Mouse (Mus musculus) cerebellum, adult 9-10 months (tissue): Measurements from ENCODE around the gene 4931428L18Rik.

Experiments used
- DNase-seq: peaks from one replicate; pipeline ENCODE4 v3.0.0; 2022

Gene 4931428L18Rik

GRCm38 (mm10) chr1:31150546-31150945, 71.9 kb downstream of the 4931428L18Rik start:
- no peak for DNase-seq

GRCm38 (mm10) chr1:31149671-31150070, 72.8 kb downstream of the 4931428L18Rik start:
- DNase-seq, result no peak

DNA sequence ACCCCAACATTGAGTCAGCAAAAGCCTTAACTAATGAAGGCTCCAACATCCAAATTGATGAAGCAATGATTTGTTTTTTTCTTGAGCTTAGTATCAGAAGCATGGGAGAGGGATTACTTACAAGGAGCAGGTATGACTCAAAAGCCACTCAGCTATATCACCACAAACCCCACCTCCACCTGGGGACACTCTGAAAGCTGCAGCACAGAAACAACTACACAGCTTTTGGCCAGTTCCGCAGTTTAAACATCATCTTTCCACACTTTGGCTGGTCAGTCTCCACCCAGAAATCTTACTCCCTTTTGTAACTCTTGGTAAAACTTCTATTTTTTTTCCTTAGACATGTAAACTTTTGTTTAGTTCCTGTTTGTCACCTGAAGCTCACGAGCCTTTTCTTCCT, 78.9 kb downstream of the 4931428L18Rik start:
- DNase-seq, result no peak

DNA sequence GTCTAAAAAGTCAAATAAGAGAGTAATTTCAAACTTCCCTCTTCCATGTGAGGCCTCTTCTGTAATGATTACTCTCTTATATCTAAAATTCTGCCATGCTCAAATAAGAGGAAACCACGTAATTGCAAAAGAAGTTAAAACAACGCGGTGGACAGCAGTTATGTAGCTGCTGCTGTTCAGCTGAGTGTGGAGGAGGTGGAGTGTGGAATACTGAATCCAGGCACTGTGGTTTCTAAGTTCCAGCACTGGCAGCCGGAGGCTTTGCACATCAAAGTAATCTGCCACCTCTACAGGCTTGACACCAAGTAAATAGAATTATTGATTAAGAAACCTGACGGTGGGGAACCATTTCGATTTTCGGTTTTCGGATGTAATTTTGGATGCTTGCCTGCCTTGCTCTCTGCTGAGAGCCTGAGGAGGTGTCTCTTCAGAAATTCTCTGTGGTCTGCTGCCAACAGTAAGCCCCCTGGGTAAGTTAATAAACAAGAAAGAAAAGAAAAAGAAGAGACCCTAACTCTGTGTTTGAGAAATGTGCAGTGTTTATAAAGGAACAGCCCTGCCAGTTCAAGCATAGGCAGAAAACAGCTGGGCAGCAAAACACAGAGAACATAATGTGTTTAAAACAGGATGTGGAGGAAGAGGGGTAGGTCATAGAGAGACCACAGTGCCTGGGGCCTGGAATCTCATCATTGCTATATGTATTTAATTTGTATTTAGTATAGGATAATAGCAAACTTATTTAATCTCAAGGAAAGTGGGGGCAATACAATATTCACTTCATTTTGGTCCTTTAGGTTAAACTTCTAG, 80.0 kb downstream of the 4931428L18Rik start:
- no peak for DNase-seq

DNA sequence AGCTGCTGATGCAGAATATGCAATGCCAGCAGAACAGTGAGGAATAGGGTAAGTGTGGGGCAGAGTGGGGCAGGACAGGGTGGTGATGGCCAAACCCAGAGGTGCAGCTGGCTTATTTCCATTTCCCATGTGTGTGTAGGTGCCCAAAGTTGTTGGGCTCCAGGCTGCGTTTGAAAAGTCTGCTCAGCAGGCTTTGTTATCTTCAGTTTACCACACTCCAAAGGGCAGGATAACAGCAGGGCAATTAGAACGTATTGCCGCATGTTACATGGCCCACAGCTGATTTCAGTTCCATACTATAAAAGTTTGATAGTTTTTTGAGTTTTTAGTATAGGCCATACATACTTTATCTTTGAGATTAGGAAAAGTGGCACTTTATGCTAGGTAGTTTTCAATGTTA, 84.1 kb downstream of the 4931428L18Rik start:
- no peak for DNase-seq

GRCm38 (mm10) chr1:31113466-31113865, 109.0 kb downstream of the 4931428L18Rik start:
- no peak for DNase-seq

GRCm38 (mm10) chr1:31107961-31108360, 114.5 kb downstream of the 4931428L18Rik start:
- no peak for DNase-seq

GRCm38 (mm10) chr1:31102863-31103657, 119.4 kb downstream of the 4931428L18Rik start:
- DNase-seq, result no peak

DNA sequence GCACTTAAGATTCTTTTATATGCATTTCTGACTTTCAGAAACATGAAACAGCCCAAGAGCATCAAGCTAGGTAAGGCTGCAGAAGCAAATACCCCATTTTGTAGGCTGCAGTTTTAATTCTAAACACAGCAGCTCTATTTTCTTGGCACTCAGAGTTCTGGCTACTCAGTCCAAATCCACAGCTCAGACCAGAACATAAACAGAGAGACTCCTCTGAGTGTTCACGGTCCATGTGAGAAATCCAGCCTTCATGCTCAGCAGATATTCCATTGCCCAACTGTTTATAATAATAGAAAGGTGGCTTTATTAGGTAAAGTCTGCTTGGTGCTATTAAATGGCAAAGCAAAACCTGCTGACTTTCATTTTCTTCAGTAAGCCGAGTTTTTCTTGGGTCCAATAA, 120.2 kb downstream of the 4931428L18Rik start:
- no peak for DNase-seq

DNA sequence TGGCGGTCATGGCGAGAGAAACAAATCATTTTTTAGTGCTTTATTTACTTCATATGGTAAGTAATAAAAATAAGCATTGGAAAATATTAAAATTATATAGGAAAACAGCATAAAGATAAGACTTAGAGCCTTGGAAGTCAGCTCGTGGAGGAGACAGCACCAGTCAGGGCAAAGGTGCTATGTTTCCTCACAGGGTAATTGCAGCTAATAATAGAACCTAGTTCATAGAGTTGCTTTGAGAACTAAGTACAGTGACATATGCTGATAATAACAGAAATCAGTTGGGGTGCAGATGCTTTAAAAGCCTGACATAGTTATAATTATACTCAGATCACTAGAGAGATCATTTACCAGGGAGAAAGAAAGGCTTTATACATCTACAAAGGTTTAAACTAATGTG, 125.3 kb downstream of the 4931428L18Rik start:
- no peak for DNase-seq

- no peak for DNase-seq
These were observed 126.1 kb downstream of the 4931428L18Rik start for GRCm38 (mm10) chr1:31096466-31096793.

DNA sequence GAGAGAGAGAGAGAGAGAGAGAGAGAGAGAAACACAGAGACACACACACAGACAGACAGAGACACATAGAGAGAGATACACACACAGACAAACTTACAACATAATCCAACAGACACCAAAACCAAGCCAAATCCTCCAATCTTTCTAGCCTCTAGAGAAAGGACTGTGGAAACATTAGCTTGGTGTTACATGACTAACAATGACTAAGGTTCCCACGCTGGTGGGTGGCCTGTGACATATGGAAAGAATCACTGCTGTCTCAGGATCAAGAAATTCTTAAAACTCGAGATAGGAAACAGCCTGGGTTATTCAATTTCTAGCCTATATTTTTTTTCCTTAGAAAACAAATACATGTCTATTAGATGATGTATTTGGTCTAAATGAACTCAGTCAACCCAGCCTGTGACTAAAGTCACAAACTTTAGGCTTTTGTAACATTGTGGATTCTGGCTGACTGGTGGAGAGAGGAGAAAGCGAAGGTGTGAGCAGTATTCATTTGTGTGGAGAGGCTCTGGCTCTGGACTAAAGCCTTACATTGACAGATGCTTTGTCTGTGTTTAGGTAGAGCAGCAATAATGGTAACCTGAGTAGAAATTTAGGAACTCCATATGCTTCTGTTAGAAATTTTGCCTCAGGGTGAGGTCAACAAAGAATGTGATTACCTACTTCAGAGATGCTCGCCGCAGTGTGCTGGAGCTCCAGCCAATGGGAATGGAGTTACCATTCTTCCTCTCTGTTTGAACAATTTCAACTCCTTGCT, 126.6 kb downstream of the 4931428L18Rik start:
- DNase-seq, result no peak

GRCm38 (mm10) chr1:31094792-31095191, 127.7 kb downstream of the 4931428L18Rik start:
- DNase-seq, result no peak

DNA sequence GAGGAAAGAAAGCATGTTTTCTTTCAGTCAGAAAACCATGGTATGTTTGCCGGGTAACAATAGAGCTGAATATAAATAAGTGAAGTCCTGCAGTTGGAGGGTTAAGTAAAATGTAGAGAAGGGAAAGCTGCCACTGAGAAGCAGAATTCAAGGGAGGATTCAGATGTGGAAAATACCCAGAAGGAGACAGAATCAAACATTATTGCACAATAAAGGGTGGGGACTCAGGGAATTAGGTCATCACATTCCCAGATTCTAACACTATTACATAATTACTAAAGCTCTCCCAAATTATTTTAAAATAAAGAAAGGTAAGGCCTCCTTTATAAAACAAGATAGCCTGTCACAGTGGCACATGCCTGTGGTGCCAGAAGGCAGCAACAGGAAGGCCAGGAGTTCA, 128.5 kb downstream of the 4931428L18Rik start:
- no peak for DNase-seq

DNA sequence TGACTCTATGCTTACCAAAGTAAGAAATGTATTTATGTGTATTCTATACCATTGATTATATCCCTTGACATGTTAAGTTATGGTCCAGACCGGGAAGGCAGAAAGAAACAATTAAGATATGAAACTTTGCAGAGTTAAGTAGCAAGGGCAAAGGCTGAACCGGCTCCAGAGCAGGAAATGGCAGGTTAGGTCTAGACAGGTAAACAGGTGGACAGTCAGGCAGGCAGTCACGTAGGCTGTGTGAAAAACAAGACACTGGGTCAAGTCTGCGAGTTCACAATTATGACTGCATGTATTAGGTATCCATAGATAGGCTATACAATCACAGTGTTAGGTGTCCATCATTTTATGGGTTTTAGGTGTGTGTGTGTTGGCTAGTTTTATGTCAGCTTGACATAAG, 133.8 kb downstream of the 4931428L18Rik start:
- DNase-seq, result no peak

GRCm38 (mm10) chr1:31072523-31073370, 149.7 kb downstream of the 4931428L18Rik start:
- DNase-seq, result no peak

DNA sequence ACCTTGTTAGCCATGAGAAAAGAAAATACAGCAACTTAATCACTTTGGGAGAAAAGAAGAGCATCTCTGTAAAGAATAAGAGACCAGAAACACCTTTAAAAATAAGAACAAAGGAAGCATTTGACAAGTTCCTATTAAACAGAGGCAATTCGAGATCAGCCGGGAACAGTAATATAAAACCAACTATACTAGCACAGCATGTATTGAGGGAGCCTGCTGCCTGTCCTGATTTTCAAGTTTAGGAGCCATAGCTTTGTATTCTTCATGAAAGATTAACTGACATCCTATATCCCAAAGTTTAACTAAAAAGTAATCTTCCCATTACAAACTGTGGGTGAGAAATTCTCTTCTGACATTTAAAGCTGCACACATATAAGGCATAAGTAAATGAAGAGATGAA, 151.3 kb downstream of the 4931428L18Rik start:
- DNase-seq, result no peak

- no peak for DNase-seq
These were observed 157.4 kb downstream of the 4931428L18Rik start for GRCm38 (mm10) chr1:31064817-31065740.

DNA sequence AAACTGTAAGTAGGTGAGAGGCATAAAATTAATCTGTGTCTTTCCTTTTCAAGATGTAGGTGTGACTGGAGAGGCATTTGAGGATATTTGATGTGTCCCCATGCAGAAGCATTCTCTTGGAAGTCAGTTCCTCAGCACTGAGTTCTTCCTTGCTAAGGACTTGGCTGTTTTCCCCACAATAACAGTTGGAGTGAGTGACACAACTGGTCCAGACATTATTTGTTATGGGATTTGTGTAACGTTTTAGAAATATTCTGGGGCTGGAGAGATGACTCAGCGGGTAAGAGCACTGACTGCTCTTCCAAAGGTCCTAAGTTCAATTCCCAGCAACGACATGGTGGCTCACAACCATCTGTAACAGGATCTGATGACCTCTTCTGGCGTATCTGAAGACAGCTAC, 162.7 kb downstream of the 4931428L18Rik start:
- no peak for DNase-seq

DNA sequence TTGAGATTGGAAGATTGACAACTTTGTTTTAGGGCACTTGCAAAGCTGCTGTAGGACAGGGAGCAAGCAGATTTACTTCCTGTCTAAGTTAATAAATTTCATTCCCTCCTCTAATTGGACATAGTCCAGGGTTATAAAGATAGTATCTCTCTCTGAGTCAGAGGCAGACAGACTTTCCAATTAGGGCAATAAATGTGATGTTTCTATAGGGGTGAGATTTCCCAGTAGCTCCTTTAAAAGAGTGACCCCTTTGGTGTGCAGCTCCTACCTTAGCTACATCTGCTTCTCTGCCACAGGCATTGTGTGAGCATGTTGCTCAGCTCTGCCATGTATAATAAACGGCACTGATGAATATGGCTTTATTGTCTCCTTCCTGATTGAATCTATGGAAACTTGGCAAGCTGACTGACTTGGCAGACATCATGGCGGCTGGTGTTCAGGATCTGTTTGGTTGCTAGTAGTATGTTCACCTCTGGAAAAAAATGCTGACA, 163.6 kb downstream of the 4931428L18Rik start:
- DNase-seq, result no peak

DNA sequence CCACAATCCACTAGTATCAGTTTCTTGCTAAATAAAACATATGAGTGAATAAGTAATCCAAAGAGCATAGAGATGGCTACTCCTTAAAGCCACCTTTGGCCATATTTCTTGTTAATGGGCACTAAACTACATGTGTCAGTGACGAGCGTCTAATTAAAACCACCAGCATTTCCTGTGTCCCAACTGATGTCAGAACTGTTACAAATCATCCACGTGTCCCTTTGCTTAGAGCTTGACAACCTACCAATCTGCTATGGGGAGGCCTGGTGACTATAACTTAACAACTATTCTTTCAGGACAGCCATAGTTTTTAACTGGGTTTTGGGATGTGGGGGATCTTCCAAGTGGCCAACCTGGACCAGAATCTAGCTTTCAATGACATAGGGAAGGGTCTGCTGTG, 164.3 kb downstream of the 4931428L18Rik start:
- DNase-seq, result no peak
